Mouse (Mus musculus): Measurements from ENCODE around the gene Bnip3. TPM values are rescaled to one million over a fixed set of nuclear protein-coding genes. Genes with fewer than 3 reads are reported as not detected.

Gene Bnip3
- total and polyA plus RNA-seq, 2 experiments from 2014 or later = 142 to 231 TPM

GRCm38 (mm10) chr7:138850083-138850482 lies 59.2 kb downstream of the Bnip3 start:
- H3K4me1 ChIP-seq (ENCODE audit: insufficient read depth, low read length) = peaks cover 5% of the 10 kb centered on the region
- peaks cover 4% of the 10 kb centered on the region for H3K36me3 ChIP-seq (ENCODE audit: insufficient read depth, low read length)
- ATAC-seq (ENCODE audit: low FRiP score) (no peak), DNase-seq (ENCODE audit: low spot score) (no peak)
- H3K27ac ChIP-seq (ENCODE audit: low read depth, low read length) = no peak overlapping the region
- no peak overlapping the region for H3K9ac ChIP-seq (replicated peaks; ENCODE audit: low read length, poor library complexity, severe bottlenecking)
- H3K9me3 ChIP-seq (ENCODE audit: low read length) = no peaks in the 10 kb centered on the region
- no peak overlapping the region for H3K4me2 ChIP-seq (ENCODE audit: low read depth, low read length, poor library complexity, severe bottlenecking)
- TF ChIP-seq CTCF (IDR thresholded peaks at IDR 0.05) = no peak
- H3K27me3 ChIP-seq (ENCODE audit: insufficient read depth, low read length) = no peaks in the 10 kb centered on the region
- H3K4me3 ChIP-seq (ENCODE audit: low read depth, low read length) = no peak overlapping the region

DNA sequence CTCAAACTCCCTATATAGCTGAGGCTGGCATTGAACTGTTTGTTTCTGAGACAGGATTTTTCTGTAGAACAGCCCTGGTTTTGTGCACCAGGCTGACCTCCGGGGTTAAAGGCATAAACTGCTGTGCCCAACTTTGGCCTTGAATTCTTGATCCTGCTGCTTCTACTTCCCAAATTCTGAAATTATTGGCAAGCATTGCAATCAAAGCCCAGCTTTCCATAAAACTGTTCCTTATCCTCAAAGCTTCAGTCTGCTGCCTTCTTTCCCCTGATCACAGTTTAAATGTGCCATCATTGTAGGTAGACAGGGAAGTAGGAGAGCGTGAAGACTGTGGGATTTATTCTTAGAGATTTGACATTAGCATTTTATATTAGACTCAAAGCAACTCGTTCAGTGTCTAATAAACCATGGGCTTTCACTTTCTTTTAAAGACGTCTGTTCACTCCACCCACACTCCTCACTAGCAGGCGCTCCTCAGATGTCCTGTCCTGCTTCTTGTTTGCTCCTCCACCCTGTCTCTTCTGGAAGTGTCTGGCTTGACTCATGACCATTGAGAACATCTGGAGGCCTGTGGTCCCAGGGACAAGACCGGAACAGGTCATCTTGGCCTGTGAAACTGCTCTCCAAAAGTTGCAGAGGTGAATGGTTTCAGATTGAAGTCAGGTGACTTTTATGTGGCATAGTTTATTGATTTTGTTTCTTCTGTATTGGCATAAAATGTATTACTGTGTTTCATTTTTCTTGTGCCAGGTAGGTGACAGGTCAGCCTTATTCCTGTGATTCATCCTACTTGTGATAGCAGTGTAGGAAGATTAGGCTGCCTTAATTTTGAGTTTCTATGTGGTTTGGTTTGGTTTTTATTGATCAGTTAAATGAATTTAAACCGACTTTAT lies 61.0 kb downstream of the Bnip3 start:
- ATAC-seq (ENCODE audit: low FRiP score) = no peak
- peak overlapping the region; percentile 70 for H3K4me2 ChIP-seq (ENCODE audit: low read depth, low read length, poor library complexity, severe bottlenecking)
- H3K27me3 ChIP-seq (ENCODE audit: insufficient read depth, low read length) = no peaks in the 10 kb centered on the region
- peaks cover 3% of the 10 kb centered on the region for H3K36me3 ChIP-seq (ENCODE audit: insufficient read depth, low read length)
- no peaks in the 10 kb centered on the region for H3K9me3 ChIP-seq (ENCODE audit: low read length)
- peaks cover 12% of the 10 kb centered on the region for H3K4me1 ChIP-seq (ENCODE audit: insufficient read depth, low read length)
- H3K9ac ChIP-seq (replicated peaks; ENCODE audit: low read length, poor library complexity, severe bottlenecking) = no peak overlapping the region
- no peak overlapping the region for H3K27ac ChIP-seq (ENCODE audit: low read depth, low read length)
- no peak for DNase-seq (ENCODE audit: low spot score)
- WGBS = 78% methylated on average over 7 of the region's 7 CpGs
- peak overlapping the region; percentile 100 for H3K4me3 ChIP-seq (ENCODE audit: low read depth, low read length)
- TF ChIP-seq CTCF (IDR thresholded peaks at IDR 0.05) = no peak

- H3K4me3 ChIP-seq (ENCODE audit: low read depth, low read length) = peak overlapping the region; percentile 100
- H3K27ac ChIP-seq (ENCODE audit: low read depth, low read length) = no peak overlapping the region
- no peaks in the 10 kb centered on the region for H3K36me3 ChIP-seq (ENCODE audit: insufficient read depth, low read length)
- peak overlapping the region; percentile 99 for H3K9ac ChIP-seq (replicated peaks; ENCODE audit: low read length, poor library complexity, severe bottlenecking)
- WGBS = 43% methylated on average over 13 of the region's 13 CpGs
- no peak for TF ChIP-seq CTCF (IDR thresholded peaks at IDR 0.05)
- no peak for DNase-seq (ENCODE audit: low spot score)
- peak overlapping the region; percentile 70 for H3K4me2 ChIP-seq (ENCODE audit: low read depth, low read length, poor library complexity, severe bottlenecking)
- peaks cover 12% of the 10 kb centered on the region for H3K4me1 ChIP-seq (ENCODE audit: insufficient read depth, low read length)
- ATAC-seq (ENCODE audit: low FRiP score) = no peak
- H3K27me3 ChIP-seq (ENCODE audit: insufficient read depth, low read length) = no peaks in the 10 kb centered on the region
- no peaks in the 10 kb centered on the region for H3K9me3 ChIP-seq (ENCODE audit: low read length)
Observed at GRCm38 (mm10) chr7:138847316-138848027, 61.8 kb downstream of the Bnip3 start.

GRCm38 (mm10) chr7:138846502-138846991 lies 62.8 kb downstream of the Bnip3 start:
- Histone ChIP-seq H3K4me1 (ENCODE audit: insufficient read depth, low read length) (peaks cover 12% of the 10 kb centered on the region), H3K9me3 (ENCODE audit: low read length) (no peaks in the 10 kb centered on the region), H3K4me2 (ENCODE audit: low read depth, low read length, poor library complexity, severe bottlenecking) (peak overlapping the region; percentile 70), H3K36me3 (ENCODE audit: insufficient read depth, low read length) (no peaks in the 10 kb centered on the region), H3K4me3 (ENCODE audit: low read depth, low read length) (peak overlapping the region; percentile 100), H3K27me3 (ENCODE audit: insufficient read depth, low read length) (no peaks in the 10 kb centered on the region), H3K9ac (replicated peaks; ENCODE audit: low read length, poor library complexity, severe bottlenecking) (peak overlapping the region; percentile 99), H3K27ac (ENCODE audit: low read depth, low read length) (peak overlapping the region; percentile 89)
- under 1% methylated on average over 44 of the region's 61 CpGs for WGBS
- no peak for TF ChIP-seq CTCF (IDR thresholded peaks at IDR 0.05)
- DNase-seq (ENCODE audit: low spot score) (peak; percentile 12), ATAC-seq (ENCODE audit: low FRiP score) (peak; percentile 74)

DNA sequence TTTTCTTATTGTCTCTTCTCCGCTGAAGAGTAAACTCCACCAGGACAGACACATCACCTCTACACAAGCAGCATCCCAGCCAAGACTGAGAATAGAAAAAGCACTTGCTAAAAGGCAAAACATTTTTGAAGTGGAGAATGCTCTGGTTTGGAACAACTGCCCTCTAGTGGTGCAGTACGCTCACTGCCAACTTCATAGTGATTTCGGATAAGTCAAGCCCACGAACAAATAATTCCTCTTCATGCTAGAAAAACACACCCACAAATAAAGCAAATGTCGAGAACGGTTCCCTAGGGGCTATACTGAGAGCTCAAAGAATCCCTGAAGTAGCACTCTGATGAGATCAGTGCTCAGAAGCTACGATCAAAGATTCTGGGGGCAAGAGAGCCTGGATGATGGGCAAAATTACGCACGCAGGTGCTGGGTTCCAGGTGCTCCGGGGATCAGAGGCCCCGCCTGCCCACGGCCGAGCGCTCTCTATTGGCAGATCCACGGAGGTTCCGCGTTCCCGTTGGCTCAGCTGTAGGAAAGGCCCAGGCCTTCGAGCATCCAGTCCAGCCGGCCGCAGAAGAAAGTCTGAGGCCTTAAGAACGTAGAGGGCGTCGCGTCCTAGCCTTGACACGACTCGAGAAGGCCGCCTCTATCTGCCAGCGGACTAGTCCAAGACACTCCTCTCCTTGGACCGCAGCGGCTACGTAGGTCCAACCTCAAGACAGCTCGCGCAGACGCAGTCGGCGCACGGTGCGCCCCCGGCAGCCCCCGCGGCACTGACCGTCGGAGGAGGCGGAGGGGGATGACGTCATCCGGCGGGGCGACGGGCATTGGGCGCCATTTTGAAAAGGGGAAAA lies 63.6 kb downstream of the Bnip3 start, which contains the start of the genes Ppp2r2d and Mapk1ip1:
Gene Ppp2r2d, plus strand, starts transcription at position 536 of the 848 bp plus-strand sequence.
Gene Mapk1ip1, minus strand, starts transcription at position 730 of the 848 bp plus-strand sequence.
- WGBS = under 1% methylated on average over 50 of the region's 51 CpGs
- peak; percentile 93 for ATAC-seq (ENCODE audit: low FRiP score)
- H3K9ac ChIP-seq (replicated peaks; ENCODE audit: low read length, poor library complexity, severe bottlenecking) = peak within 1 kb of the TSS; percentile 99
- H3K4me1 ChIP-seq (ENCODE audit: insufficient read depth, low read length) = peaks cover 12% of the 10 kb centered on the region
- peak; percentile 98 for DNase-seq (ENCODE audit: low spot score)
- H3K4me2 ChIP-seq (ENCODE audit: low read depth, low read length, poor library complexity, severe bottlenecking) = peak within 1 kb of the TSS; percentile 70
- H3K4me3 ChIP-seq (ENCODE audit: low read depth, low read length) = peak within 1 kb of the TSS; percentile 100
- H3K27me3 ChIP-seq (ENCODE audit: insufficient read depth, low read length) = no peaks in the 10 kb centered on the region
- H3K9me3 ChIP-seq (ENCODE audit: low read length) = no peaks in the 10 kb centered on the region
- H3K36me3 ChIP-seq (ENCODE audit: insufficient read depth, low read length) = no peaks in the 10 kb centered on the region
- peak within 1 kb of the TSS; percentile 89 for H3K27ac ChIP-seq (ENCODE audit: low read depth, low read length)
- TF ChIP-seq CTCF (IDR thresholded peaks at IDR 0.05) = peak; percentile 91
